Mouse (Mus musculus) bone marrow, adult 2 months (tissue): ENCODE measurements around the gene Ddx17.

ENCODE experiments used
- CTCF ChIP-seq: fragments of 200-500 bp; IDR thresholded peaks from 2 replicates; pipeline ENCODE4 v1.5.1; 2011; ENCODE audit warnings: low read length, control low read depth; ENCODE audit not compliant: control insufficient read depth, insufficient read depth
- POLR2A ChIP-seq: fragments of 200-500 bp; IDR thresholded peaks from 2 replicates; pipeline ENCODE4 v1.6.1; 2011; ENCODE audit warnings: low read depth, mild to moderate bottlenecking, control low read depth, low read length, borderline replicate concordance; ENCODE audit not compliant: control insufficient read depth

GRCm38 (mm10) chr15:79517710-79518109 lies 28.8 kb downstream of the Ddx17 start:
- TF ChIP-seq CTCF (no peak), POLR2A (no peak)
